29 mouse cellular contexts compared by ENCODE assay signal in the genomic region with DNA sequence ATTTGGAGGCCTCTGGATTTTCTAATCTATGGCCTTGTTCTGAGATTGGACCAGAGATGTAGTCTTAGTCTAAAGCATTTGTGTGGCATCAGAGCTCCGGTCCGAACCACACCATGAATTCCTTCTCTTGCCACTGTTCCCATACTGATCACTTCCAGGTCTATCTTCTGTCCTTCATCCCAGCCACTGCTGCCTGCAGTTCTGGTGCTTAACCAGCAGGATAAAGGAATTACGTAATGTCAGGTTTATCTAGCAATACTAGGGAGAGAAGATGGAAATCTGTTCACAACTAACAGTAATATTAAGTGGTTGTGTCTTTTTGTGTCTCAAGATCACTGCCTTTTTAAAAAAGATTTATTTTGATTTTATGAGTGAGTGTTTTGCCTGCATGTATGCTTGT. TPM values are rescaled to one million over a fixed set of nuclear protein-coding genes. Genes with fewer than 3 reads are reported as not detected.
DNase-seq lines count a peak whose midpoint lies in the region; ATAC-seq and TF ChIP-seq lines count a peak whose summit lies in the region.
"Had no signal": no experiment of that assay in that cellular context is flagged by ENCODE, and none has a peak within 500 bp of the region (broad histone marks: within the 10 kb centered on the region; RNA-seq: fewer than 3 reads in every experiment).

No protein-coding gene starts in this region.

- H3K9ac ChIP-seq in kidney, postnatal 0 days (ENCODE audit: low read depth, low read length), result no peak overlapping the region
- H3K9ac ChIP-seq in kidney, embryonic 14.5 days (ENCODE audit: low read depth, low read length), result no peak overlapping the region
- H3K9ac ChIP-seq in midbrain, postnatal 0 days (replicated peaks; ENCODE audit: low read length, poor library complexity, severe bottlenecking), result no peak overlapping the region
- H3K9ac ChIP-seq: embryonic facial prominence, embryonic 12.5 days; limb, embryonic 15.5 days; midbrain, embryonic 13.5 days had no signal

- peak; percentile 29; the same call in 1 of the 2 replicates for TF ChIP-seq CTCF in gastrocnemius, adult 2 months (IDR thresholded peaks at IDR 0.05)
- peak; percentile 44; the same call in 1 of the 2 replicates for TF ChIP-seq CTCF in kidney, postnatal 0 days (IDR thresholded peaks at IDR 0.05; ENCODE audit: low read depth)
- peak; percentile 49 for TF ChIP-seq CTCF in midbrain, postnatal 0 days (IDR thresholded peaks at IDR 0.05)

- H3K27ac ChIP-seq in gastrocnemius, adult 2 months, result no peak overlapping the region
- H3K27ac ChIP-seq in kidney, postnatal 0 days, result no peak overlapping the region
- no peak overlapping the region for H3K27ac ChIP-seq in kidney, embryonic 14.5 days (ENCODE audit: low read depth, low read length)
- H3K27ac ChIP-seq in midbrain, postnatal 0 days (ENCODE audit: low read depth, low read length), result no peak overlapping the region
- H3K27ac ChIP-seq in midbrain, embryonic 10.5 days (replicated peaks), result no peak overlapping the region
- H3K27ac ChIP-seq: embryonic facial prominence, embryonic 12.5 days; limb, embryonic 15.5 days; midbrain, embryonic 13.5 days had no signal

- no peak for ATAC-seq in kidney, postnatal 0 days (replicated peaks; ENCODE audit: low FRiP score, low read depth)
- ATAC-seq in kidney, embryonic 14.5 days (ENCODE audit: low FRiP score, low TSS enrichment), result no peak
- no peak for ATAC-seq in midbrain, postnatal 0 days (ENCODE audit: low FRiP score)
- ATAC-seq: CD4-positive, CD25-positive, alpha-beta regulatory T cell, adult 4 months; forebrain, embryonic 14.5 days; inflammation-experienced regulatory T-cells, adult 6 months; midbrain, embryonic 13.5 days had no signal

- 93% methylated on average over 3 of the region's 3 CpGs for WGBS in kidney, postnatal 0 days
- WGBS in kidney, embryonic 14.5 days, result 90% methylated on average over 3 of the region's 3 CpGs
- 90% methylated on average over 3 of the region's 3 CpGs for WGBS in midbrain, postnatal 0 days
- 97% methylated on average over 3 of the region's 3 CpGs for WGBS in midbrain, embryonic 10.5 days

- no peak for DNase-seq in gastrocnemius, adult 2 months
- DNase-seq in gastrocnemius, postnatal 36 days, result no peak
- no peak for DNase-seq in kidney, postnatal 0 days (ENCODE audit: low spot score)
- no peak for DNase-seq in midbrain, postnatal 0 days (ENCODE audit: low spot score)
- no peak for DNase-seq in midbrain, embryonic 10.5 days (ENCODE audit: low spot score)
- no peak for DNase-seq in gastrocnemius, adult 18-20 months (ENCODE audit: low spot score)
- no peak for DNase-seq in cerebellum, postnatal 10 days
- DNase-seq: adrenal gland, adult 2 months; cerebellum, adult 9-10 months; lung, adult 2 months; thymus, adult 2 months had no signal

- no peak overlapping the region for H3K4me3 ChIP-seq in gastrocnemius, adult 2 months
- H3K4me3 ChIP-seq in kidney, postnatal 0 days (replicated peaks; ENCODE audit: low read depth, low read length), result no peak overlapping the region
- H3K4me3 ChIP-seq in kidney, embryonic 14.5 days (ENCODE audit: low read length), result no peak overlapping the region
- H3K4me3 ChIP-seq in midbrain, postnatal 0 days (ENCODE audit: low read depth, low read length), result no peak overlapping the region
- H3K4me3 ChIP-seq in midbrain, embryonic 10.5 days, result no peak overlapping the region
- H3K4me3 ChIP-seq: embryonic facial prominence, embryonic 12.5 days; erythroblast, embryonic 14.5 days; limb, embryonic 15.5 days; midbrain, embryonic 13.5 days had no signal

- no peaks in the 10 kb centered on the region for H3K27me3 ChIP-seq in kidney, postnatal 0 days (ENCODE audit: insufficient read depth, low read length)
- no peaks in the 10 kb centered on the region for H3K27me3 ChIP-seq in kidney, embryonic 14.5 days (ENCODE audit: control insufficient read depth, insufficient read depth, low read length)
- H3K27me3 ChIP-seq in midbrain, postnatal 0 days (ENCODE audit: insufficient read depth, low read length), result no peaks in the 10 kb centered on the region
- no peaks in the 10 kb centered on the region for H3K27me3 ChIP-seq in midbrain, embryonic 10.5 days (ENCODE audit: low read depth, poor library complexity, severe bottlenecking)
- H3K27me3 ChIP-seq: embryonic facial prominence, embryonic 12.5 days; limb, embryonic 15.5 days; midbrain, embryonic 13.5 days had no signal

- intact Hi-C loops in gastrocnemius, adult 2 months (cut with DNase I), result no loop called here
- intact Hi-C loops in gastrocnemius, postnatal 36 days (cut with DNase I), result no loop called here

- no peak overlapping the region for H3K4me2 ChIP-seq in kidney, postnatal 0 days (ENCODE audit: low read length)
- H3K4me2 ChIP-seq in kidney, embryonic 14.5 days (replicated peaks; ENCODE audit: low read depth, low read length), result no peak overlapping the region
- no peak overlapping the region for H3K4me2 ChIP-seq in midbrain, postnatal 0 days (ENCODE audit: low read depth, low read length, poor library complexity, severe bottlenecking)
- H3K4me2 ChIP-seq: embryonic facial prominence, embryonic 12.5 days; limb, embryonic 15.5 days; midbrain, embryonic 13.5 days had no signal

- no peaks in the 10 kb centered on the region for H3K9me3 ChIP-seq in kidney, postnatal 0 days (replicated peaks; ENCODE audit: low read length)
- no peaks in the 10 kb centered on the region for H3K9me3 ChIP-seq in kidney, embryonic 14.5 days (ENCODE audit: control insufficient read depth, low read length)
- H3K9me3 ChIP-seq in midbrain, postnatal 0 days (ENCODE audit: low read length), result no peaks in the 10 kb centered on the region
- H3K9me3 ChIP-seq in midbrain, embryonic 10.5 days (replicated peaks), result no peaks in the 10 kb centered on the region
- H3K9me3 ChIP-seq: embryonic facial prominence, embryonic 12.5 days; G1E; limb, embryonic 15.5 days; midbrain, embryonic 13.5 days had no signal

- no peaks in the 10 kb centered on the region for H3K4me1 ChIP-seq in kidney, postnatal 0 days (replicated peaks; ENCODE audit: insufficient read depth, low read length)
- no peaks in the 10 kb centered on the region for H3K4me1 ChIP-seq in kidney, embryonic 14.5 days (ENCODE audit: control insufficient read depth, insufficient read depth, low read length)
- H3K4me1 ChIP-seq in midbrain, postnatal 0 days (ENCODE audit: insufficient read depth, low read length), result no peaks in the 10 kb centered on the region
- peaks cover 10% of the 10 kb centered on the region; the same call in 1 of the 2 replicates for H3K4me1 ChIP-seq in midbrain, embryonic 10.5 days
- H3K4me1 ChIP-seq: limb, embryonic 15.5 days had no signal

- H3K36me3 ChIP-seq in kidney, postnatal 0 days (ENCODE audit: insufficient read depth, low read length), result no peaks in the 10 kb centered on the region
- H3K36me3 ChIP-seq in kidney, embryonic 14.5 days (ENCODE audit: control insufficient read depth, insufficient read depth, low read length), result no peaks in the 10 kb centered on the region
- no peaks in the 10 kb centered on the region for H3K36me3 ChIP-seq in midbrain, postnatal 0 days (ENCODE audit: insufficient read depth, low read length)
- H3K36me3 ChIP-seq in midbrain, embryonic 10.5 days, result no peaks in the 10 kb centered on the region
- H3K36me3 ChIP-seq: embryonic facial prominence, embryonic 12.5 days; G1E; limb, embryonic 15.5 days; midbrain, embryonic 13.5 days had no signal

RNA-seq across cellular contexts. Expression of gene St5, which starts 13.3 kb away (rescaled TPM):
- total RNA-seq in gastrocnemius, adult 2 months (2021), result 1 to 10 TPM; 6.8 to 7.7 TPM
- 1 to 10 TPM; 6.7 to 6.9 TPM for total RNA-seq in gastrocnemius, postnatal 36 days (2021)
- polyA plus RNA-seq in kidney, postnatal 0 days (2015; fragmentation: Nextera tagmentation; extraction: Ambion mirVana), result 40.3 and 42.2 TPM in 2 replicates
- 25.7 and 35.8 TPM in 2 replicates for polyA plus RNA-seq in kidney, embryonic 14.5 days (2014; fragmentation: Nextera tagmentation; extraction: Ambion mirVana)
- total RNA-seq in midbrain, postnatal 0 days (2014; rRNA removed), result 25.8 and 48.3 TPM in 2 replicates
- 14.4 and 16.0 TPM in 2 replicates for polyA plus RNA-seq in midbrain, postnatal 0 days (2015; fragmentation: Nextera tagmentation; extraction: Ambion mirVana)
- 36.3 and 42.2 TPM in 2 replicates for polyA plus RNA-seq in midbrain, embryonic 10.5 days (2016; fragmentation: Nextera tagmentation; extraction: Ambion mirVana)
- total RNA-seq in gastrocnemius, adult 18-20 months (2021), result 1 to 10 TPM; 6.0 to 8.2 TPM

RNA-seq across cellular contexts. Expression of gene Akip1, which starts 13.4 kb away (rescaled TPM):
- 10 to 100 TPM; 10.3 to 17.8 TPM for total RNA-seq in gastrocnemius, adult 2 months (2021)
- total RNA-seq in gastrocnemius, postnatal 36 days (2021), result 10 to 100 TPM in 1 of 2 experiments, 1 to 10 TPM in 1; 9.0 to 15.9 TPM
- polyA plus RNA-seq in kidney, postnatal 0 days (2015; fragmentation: Nextera tagmentation; extraction: Ambion mirVana), result 33.1 and 33.6 TPM in 2 replicates
- polyA plus RNA-seq in kidney, embryonic 14.5 days (2014; fragmentation: Nextera tagmentation; extraction: Ambion mirVana), result 24.7 and 28.2 TPM in 2 replicates
- 7.3 and 8.2 TPM in 2 replicates for total RNA-seq in midbrain, postnatal 0 days (2014; rRNA removed)
- polyA plus RNA-seq in midbrain, postnatal 0 days (2015; fragmentation: Nextera tagmentation; extraction: Ambion mirVana), result 12.1 and 13.7 TPM in 2 replicates
- polyA plus RNA-seq in midbrain, embryonic 10.5 days (2016; fragmentation: Nextera tagmentation; extraction: Ambion mirVana), result 24.2 and 28.8 TPM in 2 replicates
- 10 to 100 TPM; 16.4 to 19.3 TPM for total RNA-seq in gastrocnemius, adult 18-20 months (2021)

RNA-seq across cellular contexts. Expression of gene BC051019, which starts 33.5 kb away (rescaled TPM):
- not detected for total RNA-seq in gastrocnemius, adult 2 months (2021)
- not detected for total RNA-seq in gastrocnemius, postnatal 36 days (2021)
- polyA plus RNA-seq in kidney, postnatal 0 days (2015; fragmentation: Nextera tagmentation; extraction: Ambion mirVana), result not detected in 2 replicates
- polyA plus RNA-seq in kidney, embryonic 14.5 days (2014; fragmentation: Nextera tagmentation; extraction: Ambion mirVana), result 0.27 TPM in 1 of 2 replicates, not detected in the other
- 1.5 TPM in 1 of 2 replicates, not detected in the other for total RNA-seq in midbrain, postnatal 0 days (2014; rRNA removed)
- polyA plus RNA-seq in midbrain, postnatal 0 days (2015; fragmentation: Nextera tagmentation; extraction: Ambion mirVana), result 0.45 and 0.58 TPM in 2 replicates
- 0.09 and 0.19 TPM in 2 replicates for polyA plus RNA-seq in midbrain, embryonic 10.5 days (2016; fragmentation: Nextera tagmentation; extraction: Ambion mirVana)
- total RNA-seq in gastrocnemius, adult 18-20 months (2021), result not detected
- total RNA-seq: adrenal gland, adult 2 months; G1E; gastrocnemius, postnatal 4 days; hematopoietic stem cell, adult 5-6 weeks; layer of hippocampus, postnatal 25 days; left cerebral cortex, postnatal 25 days had no signal
- polyA plus RNA-seq: adrenal gland, adult 2 months; erythroblast, embryonic 14.5 days; G1E; heart, embryonic 14.5 days; limb, embryonic 15.5 days; midbrain, embryonic 13.5 days; neural tube, embryonic 14.5 days; small intestine, adult 2 months had no signal

RNA-seq across cellular contexts. Expression of gene Ascl3, which starts 41.4 kb away (rescaled TPM):
- total RNA-seq in gastrocnemius, adult 2 months (2021), result not detected
- total RNA-seq in gastrocnemius, postnatal 36 days (2021), result not detected
- 0.61 and 0.68 TPM in 2 replicates for polyA plus RNA-seq in kidney, postnatal 0 days (2015; fragmentation: Nextera tagmentation; extraction: Ambion mirVana)
- polyA plus RNA-seq in kidney, embryonic 14.5 days (2014; fragmentation: Nextera tagmentation; extraction: Ambion mirVana), result not detected in 2 replicates
- total RNA-seq in midbrain, postnatal 0 days (2014; rRNA removed), result not detected in 2 replicates
- 0.23 TPM in 1 of 2 replicates, not detected in the other for polyA plus RNA-seq in midbrain, postnatal 0 days (2015; fragmentation: Nextera tagmentation; extraction: Ambion mirVana)
- polyA plus RNA-seq in midbrain, embryonic 10.5 days (2016; fragmentation: Nextera tagmentation; extraction: Ambion mirVana), result 0.20 TPM in 1 of 2 replicates, not detected in the other
- not detected for total RNA-seq in gastrocnemius, adult 18-20 months (2021)
- total RNA-seq: adrenal gland, adult 2 months; G1E; gastrocnemius, postnatal 4 days; hematopoietic stem cell, adult 5-6 weeks; layer of hippocampus, postnatal 25 days; left cerebral cortex, postnatal 25 days had no signal
- polyA plus RNA-seq: CD4-positive, CD25-positive, alpha-beta regulatory T cell, adult 4 months; embryonic facial prominence, embryonic 12.5 days; forebrain, embryonic 14.5 days; G1E; heart, embryonic 14.5 days; kidney, embryonic 16.5 days; limb, embryonic 15.5 days; stomach, embryonic 14.5 days had no signal
